Mouse (Mus musculus): ENCODE measurements around the gene Ifnl3.

Gene Ifnl3

GRCm38 (mm10) chr7:28546649-28547048 is 24.0 kb downstream of the Ifnl3 start:
- no peak for DNase-seq (ENCODE audit: inconsistent ontology term)

- DNase-seq (ENCODE audit: inconsistent ontology term): no peak
Measured at GRCm38 (mm10) chr7:28547154-28547553, 24.5 kb downstream of the Ifnl3 start, which contains the start of gene Nccrp1. Gene Nccrp1, minus strand, starts transcription at chr7:28547254.

DNA sequence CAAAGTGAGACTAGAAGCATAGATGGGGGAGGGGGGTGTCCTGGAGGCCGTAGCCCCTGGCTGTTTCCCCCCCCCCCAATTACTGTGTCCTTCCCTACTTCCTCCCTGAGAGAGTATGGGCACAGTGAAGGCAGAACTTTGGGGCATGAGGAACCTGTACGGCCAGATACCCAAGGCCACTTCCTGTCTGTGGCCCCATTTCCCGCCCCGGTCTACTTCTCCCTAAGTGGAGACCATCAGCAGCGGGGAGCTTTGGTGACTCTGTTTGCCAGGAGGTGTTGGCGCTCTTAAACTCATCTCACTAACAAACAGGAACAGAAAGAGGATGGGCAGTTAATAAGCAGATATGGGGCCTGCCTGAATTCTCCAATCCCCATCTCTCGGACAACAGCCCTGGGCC is 25.0 kb downstream of the Ifnl3 start:
- no peak for DNase-seq (ENCODE audit: inconsistent ontology term)

GRCm38 (mm10) chr7:28553076-28553475 is 30.4 kb downstream of the Ifnl3 start:
- DNase-seq (ENCODE audit: inconsistent ontology term): no peak

- DNase-seq (ENCODE audit: inconsistent ontology term): no peak
Measured at GRCm38 (mm10) chr7:28555939-28556535, 33.4 kb downstream of the Ifnl3 start.

- DNase-seq (ENCODE audit: inconsistent ontology term): no peak
Measured at GRCm38 (mm10) chr7:28557069-28557468, 34.4 kb downstream of the Ifnl3 start.

DNA sequence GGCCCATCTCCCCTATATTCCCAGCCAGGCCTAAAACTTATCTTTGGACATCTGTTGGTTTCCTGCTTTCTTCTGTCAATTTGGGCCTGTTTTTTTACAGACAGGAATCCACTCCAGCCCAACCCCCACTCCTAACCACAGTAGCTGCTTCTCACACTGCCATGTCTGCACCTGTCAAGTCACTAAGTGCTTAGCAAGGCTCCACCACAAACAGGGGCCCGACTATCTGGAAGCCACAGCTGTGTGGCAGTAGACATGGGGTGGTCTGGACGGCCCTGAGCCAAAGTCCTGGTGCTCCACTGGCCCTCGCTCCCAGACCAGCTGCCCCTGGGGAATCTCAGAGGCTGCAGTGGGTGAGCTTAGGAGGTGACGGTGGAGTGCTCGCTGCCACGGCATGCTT is 35.1 kb downstream of the Ifnl3 start:
- DNase-seq (ENCODE audit: inconsistent ontology term): no peak

DNA sequence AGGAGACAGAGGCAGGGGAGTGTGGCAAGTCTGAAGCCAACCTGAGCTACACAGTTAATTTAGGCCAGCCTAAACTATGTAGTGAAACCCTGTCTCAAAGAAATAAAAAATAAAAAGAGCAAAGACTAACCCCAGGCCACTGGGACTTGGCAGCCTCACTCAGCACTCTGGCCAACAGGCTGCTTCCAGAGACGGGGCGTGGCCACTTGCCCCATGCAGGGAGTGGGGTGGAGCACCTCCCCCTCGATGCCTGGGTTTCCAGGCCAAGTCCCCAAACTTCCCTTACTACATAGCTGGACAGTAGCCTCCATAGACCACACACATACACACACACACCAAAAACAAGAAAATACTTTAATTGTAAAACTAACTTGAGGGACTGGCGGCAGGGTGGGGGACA is 35.9 kb downstream of the Ifnl3 start:
- peak; percentile 30 for DNase-seq (ENCODE audit: inconsistent ontology term)

- no peak for DNase-seq (ENCODE audit: inconsistent ontology term)
Measured at GRCm38 (mm10) chr7:28560856-28561255, 38.2 kb downstream of the Ifnl3 start.

- DNase-seq (ENCODE audit: inconsistent ontology term): no peak
Measured at GRCm38 (mm10) chr7:28561967-28562366, 39.3 kb downstream of the Ifnl3 start.

GRCm38 (mm10) chr7:28562371-28562770 is 39.7 kb downstream of the Ifnl3 start:
- DNase-seq (ENCODE audit: inconsistent ontology term): peak; percentile 31

GRCm38 (mm10) chr7:28562951-28563350 is 40.3 kb downstream of the Ifnl3 start:
- no peak for DNase-seq (ENCODE audit: inconsistent ontology term)

DNA sequence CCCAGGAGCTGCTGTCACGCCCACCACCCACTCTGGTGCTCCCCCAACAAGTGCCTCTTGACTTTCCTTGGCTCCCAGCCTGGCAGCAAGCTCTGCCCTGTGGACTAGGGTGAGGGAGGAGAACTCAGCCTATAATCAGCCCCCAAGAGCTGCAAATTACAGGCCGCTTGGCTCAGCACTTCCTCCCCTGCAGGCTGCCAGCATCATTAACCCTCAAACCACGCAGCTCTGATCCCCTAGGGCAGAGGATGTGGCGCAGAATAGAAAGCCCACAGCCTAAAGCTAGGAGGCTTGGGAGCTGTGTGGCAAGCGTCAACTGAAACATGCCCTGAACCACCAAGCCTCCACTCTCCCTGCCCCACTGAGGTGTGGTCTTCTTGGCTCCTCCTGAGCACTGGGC is 42.8 kb downstream of the Ifnl3 start:
- DNase-seq (ENCODE audit: inconsistent ontology term): no peak

GRCm38 (mm10) chr7:28567539-28567938 is 44.9 kb downstream of the Ifnl3 start:
- DNase-seq (ENCODE audit: inconsistent ontology term): no peak

DNA sequence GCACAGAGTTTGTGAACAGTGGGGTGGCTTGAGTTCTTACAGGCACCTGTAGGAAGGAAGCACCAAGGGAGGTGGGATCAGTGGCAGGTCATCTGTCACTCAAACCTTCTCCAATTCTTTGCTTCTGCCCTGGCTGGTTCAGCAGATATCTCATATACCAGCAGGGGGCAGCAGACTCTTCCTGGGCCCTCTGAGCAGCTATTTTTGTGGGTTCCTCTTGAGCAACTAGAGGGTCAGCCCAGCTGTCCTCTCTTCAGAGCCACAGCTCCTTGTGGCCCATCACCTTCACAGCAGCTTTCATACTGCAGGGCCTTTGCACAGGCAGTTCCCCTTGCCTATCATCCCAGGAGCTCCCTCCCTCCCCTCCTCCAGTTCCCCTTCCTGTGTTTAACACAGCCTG is 45.6 kb downstream of the Ifnl3 start:
- DNase-seq (ENCODE audit: inconsistent ontology term): peak; percentile 40

DNA sequence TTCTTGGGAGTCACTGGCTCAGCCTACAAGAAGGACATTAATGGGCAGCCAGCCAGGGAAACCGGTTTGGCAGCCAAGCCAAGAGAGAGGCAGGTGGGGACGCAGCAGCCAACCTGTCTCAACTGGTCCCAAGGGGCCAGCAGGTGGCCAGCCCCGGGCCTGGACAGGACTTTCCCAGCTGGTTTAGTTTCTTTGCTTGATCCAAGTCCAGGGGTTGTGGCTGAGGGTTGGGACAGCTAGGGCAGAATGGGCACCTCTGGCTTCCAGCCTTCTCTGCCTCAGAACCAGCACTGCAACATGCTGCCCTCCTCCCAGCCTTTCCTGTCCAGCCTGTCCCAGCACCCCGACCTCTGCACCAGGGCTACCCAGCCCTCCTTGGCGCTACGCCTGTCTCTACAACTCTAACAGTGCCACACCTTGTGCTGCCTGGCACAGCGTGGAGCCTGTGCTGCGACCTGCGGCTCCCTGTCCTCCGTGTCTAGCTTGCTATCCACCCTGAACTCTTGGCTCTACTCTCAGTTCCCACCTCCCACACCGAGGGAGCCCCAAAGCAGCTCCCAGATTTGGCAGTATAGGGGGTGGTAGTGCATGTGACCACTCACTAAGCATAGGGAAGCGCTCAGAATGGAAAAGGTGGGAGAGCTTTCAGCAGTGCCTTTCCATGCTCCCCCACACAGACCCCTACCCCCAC is 47.8 kb downstream of the Ifnl3 start:
- DNase-seq (ENCODE audit: inconsistent ontology term): no peak

- DNase-seq (ENCODE audit: inconsistent ontology term): no peak
Measured at GRCm38 (mm10) chr7:28570982-28571682, 48.5 kb downstream of the Ifnl3 start.

DNA sequence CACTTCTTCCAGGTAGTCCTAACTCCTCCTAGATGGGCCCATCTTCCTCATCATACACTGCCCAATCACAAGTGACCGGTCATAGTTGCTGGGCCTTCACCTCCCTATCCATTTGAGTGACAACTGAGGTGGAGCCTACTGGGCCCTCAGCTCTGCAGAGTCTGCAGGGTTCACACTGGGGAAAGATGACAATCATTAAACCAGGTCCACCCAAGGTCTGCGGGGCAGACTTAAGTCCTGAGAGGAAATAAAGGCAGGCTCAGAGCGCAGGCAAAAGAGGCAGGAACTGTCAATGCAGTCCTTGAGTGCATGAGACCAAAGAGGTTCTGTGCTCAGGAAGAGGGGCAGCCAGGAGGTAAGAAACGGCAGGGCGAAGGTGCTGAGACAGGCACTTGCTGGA is 50.1 kb downstream of the Ifnl3 start:
- no peak for DNase-seq (ENCODE audit: inconsistent ontology term)

- no peak for DNase-seq (ENCODE audit: inconsistent ontology term)
Measured at GRCm38 (mm10) chr7:28573236-28573635, 50.6 kb downstream of the Ifnl3 start.
